Mouse (Mus musculus) neural tube, embryonic 11.5 days (tissue): Measurements from ENCODE around the gene Prkd3. TPM values are rescaled to one million over a fixed set of nuclear protein-coding genes. Genes with fewer than 3 reads are reported as not detected.
A peak's percentile ranks its signal among the peaks of the same experiment; 100 is the strongest.

Experiments
- ATAC-seq: fragments of 200-750 bp; cut with Nextera tagmentation; 2 replicates; pipeline ENCODE4 v1.8.0; 2017; ENCODE audit warnings: moderate number of reproducible peaks, mild to moderate bottlenecking, moderate TSS enrichment, moderate library complexity; ENCODE audit not compliant: insufficient read depth, low FRiP score, low TSS enrichment
- DNase-seq: peaks from one replicate; pipeline ENCODE4 v3.0.0-alpha.2; 2015; ENCODE audit warnings: low spot score
- H3K27ac ChIP-seq: fragments of 300-500 bp; sonication (generic); 2 replicates; pipeline ENCODE4 v1.5.1; 2014; ENCODE audit warnings: low read depth, mild to moderate bottlenecking, low read length
- H3K27me3 ChIP-seq: fragments of 300-500 bp; sonication (generic); 2 replicates; pipeline ENCODE4 v1.6.1; 2014; ENCODE audit warnings: mild to moderate bottlenecking, low read length, mixed read lengths; ENCODE audit not compliant: control insufficient read depth, insufficient read depth
- H3K36me3 ChIP-seq: fragments of 300-500 bp; sonication (generic); 2 replicates; pipeline ENCODE4 v1.6.1; 2014; ENCODE audit warnings: mild to moderate bottlenecking, low read length, moderate library complexity, mixed read lengths; ENCODE audit not compliant: control insufficient read depth, insufficient read depth
- H3K4me1 ChIP-seq: fragments of 300-500 bp; sonication (generic); 2 replicates; pipeline ENCODE4 v1.6.1; 2014; ENCODE audit warnings: low read length, mixed read lengths; ENCODE audit not compliant: control insufficient read depth, insufficient read depth
- H3K4me2 ChIP-seq: fragments of 300-500 bp; sonication (generic); 2 replicates; pipeline ENCODE4 v1.6.1; 2014; ENCODE audit warnings: low read depth, mild to moderate bottlenecking, moderate library complexity
- H3K4me3 ChIP-seq: fragments of 300-500 bp; sonication (generic); 2 replicates; pipeline ENCODE4 v1.5.1; 2014; ENCODE audit warnings: low read depth, low read length
- H3K9ac ChIP-seq: fragments of 300-500 bp; sonication (generic); 2 replicates; pipeline ENCODE4 v1.6.1; 2014; ENCODE audit warnings: mild to moderate bottlenecking, low read length
- H3K9me3 ChIP-seq: fragments of 300-500 bp; sonication (generic); 2 replicates; pipeline ENCODE4 v1.6.1; 2016; ENCODE audit warnings: low read length; ENCODE audit not compliant: control insufficient read depth
- WGBS: fragments of 180-500 bp; shearing (Covaris S2); extraction: QIAGEN DNeasy Blood & Tissue Kit; methylation state at CpG from one replicate; pipeline ENCODE4 v1.1.7; 2014; 5-methylcytosine and 5-hydroxymethylcytosine counted together
- polyA plus RNA-seq: library from polyadenylated mRNA; unstranded; fragments of >200 nt; fragmentation: Nextera tagmentation; extraction: Ambion mirVana; gene quantifications from 2 replicates; pipeline ENCODE4 v1.2.1, GENCODE M21; 2014

Gene Prkd3
- polyA plus RNA-seq, 1 experiment from 2014 or later = 45.7 TPM

DNA sequence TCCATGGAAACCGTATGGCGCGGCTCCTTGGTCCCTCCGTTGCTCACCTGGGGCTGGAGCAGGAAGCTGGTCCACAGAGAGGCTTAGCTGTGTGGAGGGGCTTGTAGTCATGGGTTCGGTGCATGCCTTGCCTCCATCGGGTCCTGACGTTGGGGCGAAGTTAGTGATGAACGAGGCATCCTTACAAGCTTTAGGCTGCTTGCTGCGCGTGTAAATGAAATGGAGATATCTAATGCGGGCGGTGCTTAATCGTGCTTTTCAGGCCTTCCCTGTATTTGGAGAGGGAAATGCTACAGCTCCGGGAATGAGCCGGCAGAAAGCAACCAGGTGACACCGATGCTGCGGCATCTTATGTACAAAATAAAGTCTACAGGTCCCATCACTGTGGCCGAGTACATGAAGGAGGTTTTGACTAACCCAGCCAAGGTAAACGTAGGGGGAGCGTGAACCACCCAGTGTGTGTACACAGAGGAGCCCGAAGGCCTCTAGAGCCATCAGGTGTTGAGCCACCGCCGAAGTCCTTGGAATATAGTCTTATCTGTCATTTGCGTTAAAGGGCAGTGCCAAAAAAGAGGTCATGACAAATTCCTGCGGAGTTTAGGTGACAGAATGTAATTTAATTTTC, 83.3 kb downstream of the Prkd3 start:
- Histone ChIP-seq H3K36me3 (peaks cover 2% of the 10 kb centered on the region; the same call in 1 of the 2 replicates), H3K4me1 (peaks cover 4% of the 10 kb centered on the region; the same call in 1 of the 2 replicates), H3K9ac (peak overlapping the region; percentile 47), H3K27me3 (no peaks in the 10 kb centered on the region), H3K9me3 (no peaks in the 10 kb centered on the region), H3K27ac (no peak overlapping the region), H3K4me2 (peak overlapping the region; percentile 62), H3K4me3 (peak overlapping the region; percentile 80)
- WGBS = 10% methylated on average over 26 of the region's 26 CpGs
- ATAC-seq (peak; percentile 26), DNase-seq (peak; percentile 14)

- under 1% methylated on average over 45 of the region's 45 CpGs for WGBS
These were observed 84.0 kb downstream of the Prkd3 start, which contains the start of the genes Cebpz and Ndufaf7 for GRCm38 (mm10) chr17:78936466-78937228. TSS of gene Cebpz (minus strand) at chr17:78937066. TSS of gene Ndufaf7 (plus strand) at chr17:78937136.

DNA sequence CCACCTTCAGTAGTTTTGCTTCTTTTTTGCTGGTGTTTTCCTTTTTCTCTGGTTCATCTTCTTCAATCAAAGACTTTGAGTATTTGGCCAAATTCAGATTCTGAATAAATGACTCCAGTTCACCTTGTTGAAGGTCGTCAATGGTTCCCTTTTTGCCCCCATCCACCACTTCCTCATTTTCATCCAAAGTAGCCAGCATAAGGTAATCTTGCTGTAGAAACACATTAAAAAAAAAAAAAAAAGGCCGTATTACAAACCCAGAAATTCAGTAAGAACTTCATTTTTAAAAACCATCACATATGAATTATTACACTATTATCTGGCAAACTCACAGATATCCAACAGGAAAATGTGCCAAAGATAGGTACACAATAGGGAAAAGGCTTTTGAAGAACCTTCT, 84.8 kb downstream of the Prkd3 start:
- ATAC-seq (no peak), DNase-seq (no peak)
- no peaks in the 10 kb centered on the region for H3K9me3 ChIP-seq
- H3K4me2 ChIP-seq = peak overlapping the region; percentile 62
- no peak overlapping the region for H3K27ac ChIP-seq
- no peaks in the 10 kb centered on the region for H3K27me3 ChIP-seq
- H3K36me3 ChIP-seq = peaks cover 6% of the 10 kb centered on the region
- H3K4me1 ChIP-seq = peaks cover 4% of the 10 kb centered on the region; the same call in 1 of the 2 replicates
- 86% methylated on average over 2 of the region's 2 CpGs for WGBS
- no peak overlapping the region for H3K9ac ChIP-seq
- H3K4me3 ChIP-seq = peak overlapping the region; percentile 80

More at GRCm38 (mm10) chr17:78936466-78937228, 84.0 kb downstream of the Prkd3 start, which contains the start of the genes Cebpz and Ndufaf7:
- Histone ChIP-seq H3K4me2 (peak within 1 kb of the TSS; percentile 62), H3K9me3 (no peaks in the 10 kb centered on the region), H3K27me3 (no peaks in the 10 kb centered on the region), H3K27ac (no peak within 1 kb of the TSS), H3K4me1 (peaks cover 4% of the 10 kb centered on the region; the same call in 1 of the 2 replicates), H3K36me3 (peaks cover 6% of the 10 kb centered on the region; the same call in 1 of the 2 replicates), H3K4me3 (peak within 1 kb of the TSS; percentile 80), H3K9ac (peak within 1 kb of the TSS; percentile 72)
- ATAC-seq (peak; percentile 98), DNase-seq (peak; percentile 99)

GRCm38 (mm10) chr17:78917696-78918095, 102.9 kb downstream of the Prkd3 start:
- no peaks in the 10 kb centered on the region for H3K9me3 ChIP-seq
- peaks cover 9% of the 10 kb centered on the region for H3K36me3 ChIP-seq
- 53% methylated on average over 6 of the region's 6 CpGs for WGBS
- H3K4me3 ChIP-seq = no peak overlapping the region
- ATAC-seq (no peak), DNase-seq (no peak)
- H3K27me3 ChIP-seq = no peaks in the 10 kb centered on the region
- H3K9ac ChIP-seq = no peak overlapping the region
- no peak overlapping the region for H3K4me2 ChIP-seq
- H3K4me1 ChIP-seq = peaks cover 3% of the 10 kb centered on the region; the same call in 1 of the 2 replicates
- H3K27ac ChIP-seq = no peak overlapping the region

- Histone ChIP-seq H3K4me3 (peak overlapping the region; percentile 63), H3K4me2 (peak overlapping the region; percentile 61), H3K9ac (peak overlapping the region; percentile 80), H3K9me3 (no peaks in the 10 kb centered on the region), H3K4me1 (peaks cover 3% of the 10 kb centered on the region; the same call in 1 of the 2 replicates), H3K36me3 (peaks cover 9% of the 10 kb centered on the region), H3K27me3 (no peaks in the 10 kb centered on the region), H3K27ac (0 out of 2 replicates have a peak overlapping the region, but pooled peaks have one; percentile 65)
- 4% methylated on average over 11 of the region's 11 CpGs for WGBS
- DNase-seq (no peak), ATAC-seq (no peak)
These were observed 103.7 kb downstream of the Prkd3 start for GRCm38 (mm10) chr17:78916899-78917298.

- DNase-seq (peak; percentile 90), ATAC-seq (peak; percentile 87)
- Histone ChIP-seq H3K27me3 (no peaks in the 10 kb centered on the region), H3K4me3 (peak within 1 kb of the TSS; percentile 63), H3K9ac (peak within 1 kb of the TSS; percentile 80), H3K4me2 (peak within 1 kb of the TSS; percentile 61), H3K4me1 (peaks cover 3% of the 10 kb centered on the region; the same call in 1 of the 2 replicates), H3K9me3 (no peaks in the 10 kb centered on the region), H3K27ac (0 out of 2 replicates have a peak within 1 kb of the TSS, but pooled peaks have one; percentile 65), H3K36me3 (peaks cover 9% of the 10 kb centered on the region)
- WGBS = 0% methylated on average over 37 of the region's 37 CpGs
These were observed 104.2 kb downstream of the Prkd3 start, which contains the start of gene Cebpzos for GRCm38 (mm10) chr17:78916369-78916813. TSS of gene Cebpzos (plus strand) at chr17:78916500.

DNA sequence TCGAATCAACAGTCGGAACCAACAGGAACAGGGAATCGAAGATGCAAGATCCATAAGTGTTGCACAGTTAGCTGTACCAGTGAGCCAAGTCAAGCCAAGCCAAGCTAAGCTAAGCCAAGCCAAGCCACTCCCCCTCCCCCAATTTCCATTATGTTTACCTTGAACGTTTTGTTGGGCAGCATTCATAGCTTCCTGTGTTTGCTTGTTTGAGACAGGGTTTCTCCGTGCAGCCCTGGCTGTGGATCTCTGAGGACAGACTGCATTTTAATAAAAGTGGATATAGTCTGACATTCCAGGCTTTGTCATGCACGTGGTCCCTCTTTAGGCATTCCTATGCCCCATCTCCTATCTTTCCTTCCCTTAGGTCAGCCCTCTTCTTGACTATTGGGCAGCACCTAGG, 104.8 kb downstream of the Prkd3 start:
- ATAC-seq (0 out of 2 replicates have a peak, but pooled peaks have one; percentile 5), DNase-seq (peak; percentile 20)
- 57% methylated on average over 6 of the region's 6 CpGs for WGBS
- H3K36me3 ChIP-seq = peaks cover 5% of the 10 kb centered on the region
- H3K27ac ChIP-seq = no peak overlapping the region
- no peaks in the 10 kb centered on the region for H3K27me3 ChIP-seq
- H3K9ac ChIP-seq = peak overlapping the region; percentile 80
- H3K4me2 ChIP-seq = peak overlapping the region; percentile 61
- H3K9me3 ChIP-seq = no peaks in the 10 kb centered on the region
- peaks cover 3% of the 10 kb centered on the region; the same call in 1 of the 2 replicates for H3K4me1 ChIP-seq
- H3K4me3 ChIP-seq = peak overlapping the region; percentile 63

- ATAC-seq (no peak), DNase-seq (no peak)
- no peaks in the 10 kb centered on the region for H3K27me3 ChIP-seq
- H3K4me2 ChIP-seq = no peak overlapping the region
- H3K4me3 ChIP-seq = no peak overlapping the region
- WGBS = 70% methylated on average over 3 of the region's 3 CpGs
- H3K4me1 ChIP-seq = peaks cover 3% of the 10 kb centered on the region; the same call in 1 of the 2 replicates
- no peak overlapping the region for H3K9ac ChIP-seq
- H3K27ac ChIP-seq = no peak overlapping the region
- no peaks in the 10 kb centered on the region; the same call in 1 of the 2 replicates for H3K36me3 ChIP-seq
- H3K9me3 ChIP-seq = no peaks in the 10 kb centered on the region
These were observed 106.7 kb downstream of the Prkd3 start for GRCm38 (mm10) chr17:78913921-78914320.
